Mouse (Mus musculus): Measurements from ENCODE around the gene Tmprss15. TPM values are rescaled to one million over a fixed set of nuclear protein-coding genes. Genes with fewer than 3 reads are reported as not detected.

The Tmprss15 gene
- polyA plus RNA-seq, 1 experiment from 2014 or later, result not detected

- Histone ChIP-seq H3K4me3 (ENCODE audit: low read depth, low read length) (no peak overlapping the region), H3K36me3 (replicated peaks; ENCODE audit: insufficient read depth, low read length) (no peaks in the 10 kb centered on the region), H3K4me1 (ENCODE audit: insufficient read depth) (no peaks in the 10 kb centered on the region), H3K9ac (replicated peaks) (no peak overlapping the region), H3K27me3 (ENCODE audit: insufficient read depth, low read length) (0 out of 2 replicates have a peak, but pooled peaks cover 8% of the 10 kb centered on the region), H3K9me3 (ENCODE audit: low read length) (no peaks in the 10 kb centered on the region), H3K27ac (ENCODE audit: low read depth) (no peak overlapping the region), H3K4me2 (ENCODE audit: low read depth, low read length) (peak overlapping the region; percentile 35; the same call in 1 of the 2 replicates)
- no peak for ATAC-seq
- TF ChIP-seq CTCF (IDR thresholded peaks at IDR 0.05; ENCODE audit: low read depth), result no peak
- WGBS (ENCODE audit: insufficient replicate concordance), result 11% methylated on average over 16 of the region's 16 CpGs
- no peak for DNase-seq
These were observed 159.4 kb downstream of the Tmprss15 start for GRCm38 (mm10) chr16:78931287-78932025.

GRCm38 (mm10) chr16:78930382-78931286 is 160.3 kb downstream of the Tmprss15 start, which contains the start of gene Chodl:
Gene Chodl, plus strand, starts transcription at chr16:78930948.
- Histone ChIP-seq H3K4me3 (ENCODE audit: low read depth, low read length) (no peak within 1 kb of the TSS), H3K4me2 (ENCODE audit: low read depth, low read length) (peak within 1 kb of the TSS; percentile 35; the same call in 1 of the 2 replicates), H3K9ac (replicated peaks) (no peak within 1 kb of the TSS), H3K9me3 (ENCODE audit: low read length) (no peaks in the 10 kb centered on the region), H3K4me1 (ENCODE audit: insufficient read depth) (no peaks in the 10 kb centered on the region), H3K27ac (ENCODE audit: low read depth) (no peak within 1 kb of the TSS), H3K27me3 (ENCODE audit: insufficient read depth, low read length) (0 out of 2 replicates have a peak, but pooled peaks cover 8% of the 10 kb centered on the region), H3K36me3 (replicated peaks; ENCODE audit: insufficient read depth, low read length) (no peaks in the 10 kb centered on the region)
- TF ChIP-seq CTCF (IDR thresholded peaks at IDR 0.05; ENCODE audit: low read depth) (no peak), EP300 (IDR thresholded peaks at IDR 0.05; ENCODE audit: low read depth) (no peak)
- 15% methylated on average over 19 of the region's 19 CpGs for WGBS (ENCODE audit: insufficient replicate concordance)
- ATAC-seq (no peak), DNase-seq (peak; percentile 12)

GRCm38 (mm10) chr16:78922644-78923043 is 168.3 kb downstream of the Tmprss15 start:
- ATAC-seq, result no peak
- TF ChIP-seq EP300 (IDR thresholded peaks at IDR 0.05; ENCODE audit: low read depth), result no peak
- no peak for TF ChIP-seq CTCF (IDR thresholded peaks at IDR 0.05; ENCODE audit: low read depth)

More at GRCm38 (mm10) chr16:78922644-78923043, 168.3 kb downstream of the Tmprss15 start:
- Histone ChIP-seq H3K9ac (replicated peaks) (no peak overlapping the region), H3K27me3 (ENCODE audit: insufficient read depth, low read length) (no peaks in the 10 kb centered on the region), H3K4me1 (ENCODE audit: insufficient read depth) (no peaks in the 10 kb centered on the region), H3K36me3 (replicated peaks; ENCODE audit: insufficient read depth, low read length) (no peaks in the 10 kb centered on the region), H3K9me3 (ENCODE audit: low read length) (no peaks in the 10 kb centered on the region), H3K27ac (ENCODE audit: low read depth) (no peak overlapping the region), H3K4me2 (ENCODE audit: low read depth, low read length) (no peak overlapping the region), H3K4me3 (ENCODE audit: low read depth, low read length) (no peak overlapping the region)
- WGBS (ENCODE audit: insufficient replicate concordance), result 65% methylated on average over 5 of the region's 5 CpGs
- no peak for DNase-seq

Other genes with a start within 250 kb of the Tmprss15 start
- 0.05 and 0.37 TPM in 2 replicates for gene Chodl, start 160.1 kb downstream of the Tmprss15 start, polyA plus RNA-seq (2015; fragmentation: Nextera tagmentation; extraction: Ambion mirVana)

Measured in liver, postnatal 0 days (tissue).